Mouse (Mus musculus): ENCODE results near the gene Arglu1.

GRCm38 (mm10) chr8:8653343-8653742 lies 37.0 kb downstream of the Arglu1 start:
- TF ChIP-seq CTCF (conservative IDR thresholded peaks at IDR 0.05; ENCODE audit: insufficient read depth, insufficient read length, low read depth, low read length), result no peak
- no peak for TF ChIP-seq POLR2A (IDR thresholded peaks at IDR 0.05; ENCODE audit: low read depth, low read length)

All from kidney, adult 2 months (tissue).